16 mouse cellular contexts compared by ENCODE assay signal in genomic region chr4:140636312-140636996, GRCm38 (mm10). TPM values are rescaled to one million over a fixed set of nuclear protein-coding genes. Genes with fewer than 3 reads are reported as not detected.
DNase-seq lines count a peak whose midpoint lies in the region; ATAC-seq and TF ChIP-seq lines count a peak whose summit lies in the region.
"Had no signal": no experiment of that assay in that cellular context is flagged by ENCODE, and none has a peak within 500 bp of the region (broad histone marks: within the 10 kb centered on the region; RNA-seq: fewer than 3 reads in every experiment).

No protein-coding gene starts in this region.

- no peak for TF ChIP-seq EP300 in stomach, postnatal 0 days (optimal IDR thresholded peaks at IDR 0.05)

- H3K4me2 ChIP-seq in stomach, postnatal 0 days (replicated peaks; ENCODE audit: low read depth): no peak overlapping the region
- H3K4me2 ChIP-seq: heart, embryonic 11.5 days; limb, embryonic 13.5 days; midbrain, embryonic 11.5 days had no signal

- no peak overlapping the region for H3K27ac ChIP-seq in liver, adult 2 months (replicated peaks; ENCODE audit: insufficient read depth, low read depth, low read length)
- no peak overlapping the region for H3K27ac ChIP-seq in stomach, postnatal 0 days (replicated peaks)
- H3K27ac ChIP-seq: limb, embryonic 13.5 days had no signal

- WGBS in liver, adult 2 months: 25% methylated on average over 5 of the region's 5 CpGs
- WGBS in stomach, postnatal 0 days: 46% methylated on average over 5 of the region's 5 CpGs

- H3K4me1 ChIP-seq in liver, adult 2 months (ENCODE audit: control insufficient read depth, insufficient read depth, low read length): peaks cover 7% of the 10 kb centered on the region
- H3K4me1 ChIP-seq in stomach, postnatal 0 days (replicated peaks; ENCODE audit: control insufficient read depth, insufficient read depth): no peaks in the 10 kb centered on the region; the same call in 1 of the 2 replicates

- H3K4me3 ChIP-seq in liver, adult 2 months (ENCODE audit: insufficient read depth, low read depth, low read length): no peak overlapping the region
- H3K4me3 ChIP-seq in stomach, postnatal 0 days (ENCODE audit: low read depth, low read length): no peak overlapping the region
- H3K4me3 ChIP-seq: limb, embryonic 13.5 days had no signal

- no peak for TF ChIP-seq CTCF in liver, adult 2 months (IDR thresholded peaks at IDR 0.05; ENCODE audit: low read depth, low read length)
- no peak for TF ChIP-seq CTCF in stomach, postnatal 0 days (IDR thresholded peaks at IDR 0.05; ENCODE audit: low read depth)

- 0 out of 2 replicates have a peak, but pooled peaks have one; percentile 18 for ATAC-seq in stomach, postnatal 0 days (ENCODE audit: low FRiP score, low TSS enrichment)
- ATAC-seq: CD4-positive, CD25-positive, alpha-beta regulatory T cell, adult 4 months; forebrain, postnatal 0 days had no signal

- H3K27me3 ChIP-seq in liver, adult 2 months (ENCODE audit: control insufficient read depth, insufficient read depth, low read length): no peaks in the 10 kb centered on the region
- H3K27me3 ChIP-seq in stomach, postnatal 0 days (ENCODE audit: control insufficient read depth, insufficient read depth, low read length): no peaks in the 10 kb centered on the region
- H3K27me3 ChIP-seq: limb, embryonic 13.5 days had no signal

- H3K9ac ChIP-seq in liver, adult 2 months (ENCODE audit: low read depth, low read length): no peak overlapping the region
- no peak overlapping the region for H3K9ac ChIP-seq in stomach, postnatal 0 days (ENCODE audit: low read length)
- H3K9ac ChIP-seq: forebrain, postnatal 0 days; limb, embryonic 13.5 days had no signal

- TF ChIP-seq POLR2A in liver, adult 2 months (IDR thresholded peaks at IDR 0.05; ENCODE audit: extremely low read depth, insufficient read depth, low read length): no peak

- no peaks in the 10 kb centered on the region for H3K79me2 ChIP-seq in liver, adult 2 months (ENCODE audit: control insufficient read depth, insufficient read depth, low read length)

- peak; percentile 74 for DNase-seq in liver, adult 2 months (ENCODE audit: extremely low read depth, low read depth, low spot score)
- no peak for DNase-seq in liver
- peak; percentile 73 for DNase-seq in kidney, adult 18-20 months
- peak; percentile 63 to 82 for DNase-seq in kidney, postnatal 25 days
- DNase-seq in stomach, postnatal 0 days (ENCODE audit: low spot score): no peak
- no peak for DNase-seq in retina, embryonic 14.5 days (ENCODE audit: low spot score)
- no peak for DNase-seq in spleen, adult 18-20 months
- DNase-seq in right cerebral cortex, postnatal 10 days (ENCODE audit: low spot score in 2 of 2): no peak
- DNase-seq: forebrain, postnatal 0 days; gastrocnemius, postnatal 36 days; heart, postnatal 36 days; lung, postnatal 36 days had no signal

- H3K9me3 ChIP-seq in stomach, postnatal 0 days (ENCODE audit: control insufficient read depth, low read length): no peaks in the 10 kb centered on the region
- H3K9me3 ChIP-seq: limb, embryonic 13.5 days had no signal

- H3K36me3 ChIP-seq in liver, adult 2 months (ENCODE audit: control insufficient read depth, insufficient read depth, low read length): no peaks in the 10 kb centered on the region
- no peaks in the 10 kb centered on the region for H3K36me3 ChIP-seq in stomach, postnatal 0 days (ENCODE audit: control insufficient read depth, insufficient read depth, low read length)

RNA-seq across cellular contexts. Expression of gene Arhgef10l, which starts 29.4 kb away (rescaled TPM):
- 17.7 and 25.5 TPM in 2 replicates for total RNA-seq in liver, adult 2 months (2014; rRNA removed)
- polyA plus RNA-seq in liver, adult 2 months (2012; rRNA removed): 54.4 and 69.9 TPM in 2 replicates
- polyA plus RNA-seq in stomach, postnatal 0 days (2015; fragmentation: Nextera tagmentation; extraction: Ambion mirVana): 11.3 and 12.7 TPM in 2 replicates

Comparison
In these comparisons a context has a peak if more than half of its experiments do, and no peak if none do; other contexts are left out.
1. DNase-seq: peak in liver, adult 2 months (single experiment), kidney, adult 18-20 months (single experiment) and kidney, postnatal 25 days (2 of 2); none in liver (single experiment), stomach, postnatal 0 days (single experiment), retina, embryonic 14.5 days (single experiment), spleen, adult 18-20 months (0 of 2) and right cerebral cortex, postnatal 10 days (0 of 2).